Mouse (Mus musculus) hindbrain, embryonic 15.5 days (tissue): ENCODE measurements around the gene Zfp335. TPM values are rescaled to one million over a fixed set of nuclear protein-coding genes. Genes with fewer than 3 reads are reported as not detected.
"Not testable (repeated sequence)": the region's sequence is repeated elsewhere in the genome, so short reads cannot be mapped to it uniquely, and the experiment has no call there.

Experiments
- ATAC-seq: fragments of 200-750 bp; cut with Nextera tagmentation; 2 replicates; pipeline ENCODE4 v1.8.0; 2017; ENCODE audit warnings: low read depth, moderate number of reproducible peaks, moderate TSS enrichment; ENCODE audit not compliant: low FRiP score
- H3K27ac ChIP-seq: fragments of 300-500 bp; sonication (generic); replicated peaks from 2 replicates; pipeline ENCODE4 v1.5.1; 2015; ENCODE audit warnings: mild to moderate bottlenecking, inconsistent platforms
- H3K27me3 ChIP-seq: fragments of 300-500 bp; sonication (generic); 2 replicates; pipeline ENCODE4 v1.6.1; 2015; ENCODE audit warnings: control low read depth, inconsistent platforms
- H3K36me3 ChIP-seq: fragments of 300-500 bp; sonication (generic); 2 replicates; pipeline ENCODE4 v1.6.1; 2015; ENCODE audit warnings: control low read depth, inconsistent platforms
- H3K4me1 ChIP-seq: fragments of 300-500 bp; sonication (generic); replicated peaks from 2 replicates; pipeline ENCODE4 v1.6.1; 2015; ENCODE audit warnings: control low read depth, inconsistent platforms
- H3K4me2 ChIP-seq: fragments of 300-500 bp; sonication (generic); 2 replicates; pipeline ENCODE4 v1.6.1; 2015; ENCODE audit warnings: moderate library complexity, mild to moderate bottlenecking, inconsistent platforms
- H3K4me3 ChIP-seq: fragments of 300-500 bp; sonication (generic); 2 replicates; pipeline ENCODE4 v1.5.1; 2015; ENCODE audit warnings: mild to moderate bottlenecking, inconsistent platforms
- H3K9ac ChIP-seq: fragments of 300-500 bp; sonication (generic); 2 replicates; pipeline ENCODE4 v1.6.1; 2015; ENCODE audit warnings: inconsistent platforms
- H3K9me3 ChIP-seq: fragments of 300-500 bp; sonication (generic); 2 replicates; pipeline ENCODE4 v1.6.1; 2016; ENCODE audit warnings: control low read depth, inconsistent platforms
- WGBS: fragments of 180-500 bp; shearing (Covaris S2); methylation state at CpG from one replicate; pipeline ENCODE4 v1.1.7; 2015; 5-methylcytosine and 5-hydroxymethylcytosine counted together
- polyA plus RNA-seq: library from polyadenylated mRNA; unstranded; fragments of >200 nt; fragmentation: Nextera tagmentation; extraction: Ambion mirVana; gene quantifications from 2 replicates; pipeline ENCODE4 v1.2.1, GENCODE M21; 2015

Gene Zfp335
- polyA plus RNA-seq, 1 experiment from 2014 or later = 18.3 TPM

- H3K36me3 ChIP-seq = no peaks in the 10 kb centered on the region
- H3K4me3 ChIP-seq = no peak overlapping the region
- no peak overlapping the region for H3K9ac ChIP-seq
- no peak overlapping the region for H3K4me2 ChIP-seq
- no peak overlapping the region for H3K27ac ChIP-seq
- peaks cover 30% of the 10 kb centered on the region for H3K4me1 ChIP-seq
- H3K27me3 ChIP-seq = peaks cover 29% of the 10 kb centered on the region
- WGBS = 66% methylated on average over 2 of the region's 2 CpGs
- H3K9me3 ChIP-seq = no peaks in the 10 kb centered on the region
- no peak for ATAC-seq
Observed at GRCm38 (mm10) chr2:164859155-164859554, 52.4 kb downstream of the Zfp335 start.

DNA sequence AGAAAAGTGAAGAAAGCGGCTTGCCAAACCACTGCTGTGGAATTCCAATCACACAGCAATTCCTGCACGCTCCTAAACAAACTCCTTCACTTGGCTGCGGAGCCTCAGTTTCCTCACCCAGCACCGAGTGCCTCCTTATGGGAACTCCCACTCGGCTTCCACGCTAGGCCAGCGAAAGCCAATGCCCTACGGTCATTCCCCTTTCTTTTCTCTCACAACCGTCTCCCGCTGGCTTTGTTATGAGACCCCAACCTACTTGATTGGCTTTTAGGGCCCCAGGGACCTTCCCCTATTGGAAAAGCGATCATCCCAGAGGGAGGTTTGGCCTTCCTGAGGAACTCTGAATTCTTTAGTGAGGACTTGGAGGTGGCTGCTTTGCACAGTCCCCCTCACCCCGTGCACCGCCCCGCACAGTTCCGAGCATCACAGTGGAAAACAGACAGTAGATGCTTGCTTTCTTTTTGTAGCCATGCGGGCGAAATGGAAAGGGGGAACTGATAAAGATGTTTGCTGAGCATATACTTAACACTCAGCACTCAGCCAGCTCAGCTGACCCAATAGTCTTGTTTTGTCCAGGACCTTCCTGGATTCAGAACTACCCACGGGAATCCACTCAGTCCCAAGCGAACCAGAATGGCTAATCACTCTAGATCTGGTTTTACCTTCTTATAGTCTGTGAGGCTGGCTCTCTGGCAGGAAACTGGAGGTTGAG, 53.6 kb downstream of the Zfp335 start:
- Histone ChIP-seq H3K4me1 (peaks cover 30% of the 10 kb centered on the region), H3K4me3 (peak overlapping the region; percentile 51), H3K4me2 (peak overlapping the region; percentile 98), H3K9me3 (no peaks in the 10 kb centered on the region), H3K27me3 (peaks cover 29% of the 10 kb centered on the region), H3K9ac (peak overlapping the region; percentile 32; the same call in 1 of the 2 replicates), H3K27ac (peak overlapping the region; percentile 70), H3K36me3 (no peaks in the 10 kb centered on the region)
- no peak; the same call in 1 of the 2 replicates for ATAC-seq
- WGBS = 2% methylated on average over 19 of the region's 19 CpGs

- peak within 1 kb of the TSS; percentile 32 for H3K9ac ChIP-seq
- H3K4me2 ChIP-seq = peak within 1 kb of the TSS; percentile 98
- ATAC-seq = peak; percentile 75
- peak within 1 kb of the TSS; percentile 70 for H3K27ac ChIP-seq
- peak within 1 kb of the TSS; percentile 51 for H3K4me3 ChIP-seq
- no peaks in the 10 kb centered on the region for H3K36me3 ChIP-seq
- WGBS = under 1% methylated on average over 47 of the region's 47 CpGs
- no peaks in the 10 kb centered on the region for H3K9me3 ChIP-seq
- peaks cover 30% of the 10 kb centered on the region for H3K4me1 ChIP-seq
- peaks cover 29% of the 10 kb centered on the region for H3K27me3 ChIP-seq
Observed at GRCm38 (mm10) chr2:164857101-164857821, 54.3 kb downstream of the Zfp335 start, which contains the start of gene Pltp. Pltp (minus strand) TSS chr2:164857711.

- peak; percentile 61; the same call in 1 of the 2 replicates for ATAC-seq
- Histone ChIP-seq H3K27ac (peak overlapping the region; percentile 26; the same call in 1 of the 2 replicates), H3K4me2 (peak overlapping the region; percentile 98), H3K9ac (peak overlapping the region; percentile 32), H3K4me3 (peak overlapping the region; percentile 51), H3K4me1 (peaks cover 26% of the 10 kb centered on the region), H3K9me3 (no peaks in the 10 kb centered on the region), H3K27me3 (peaks cover 29% of the 10 kb centered on the region), H3K36me3 (no peaks in the 10 kb centered on the region)
- whole genome bisulfite sequencing = under 1% methylated on average over 42 of the region's 42 CpGs
Observed at GRCm38 (mm10) chr2:164856309-164857100, 55.1 kb downstream of the Zfp335 start.

DNA sequence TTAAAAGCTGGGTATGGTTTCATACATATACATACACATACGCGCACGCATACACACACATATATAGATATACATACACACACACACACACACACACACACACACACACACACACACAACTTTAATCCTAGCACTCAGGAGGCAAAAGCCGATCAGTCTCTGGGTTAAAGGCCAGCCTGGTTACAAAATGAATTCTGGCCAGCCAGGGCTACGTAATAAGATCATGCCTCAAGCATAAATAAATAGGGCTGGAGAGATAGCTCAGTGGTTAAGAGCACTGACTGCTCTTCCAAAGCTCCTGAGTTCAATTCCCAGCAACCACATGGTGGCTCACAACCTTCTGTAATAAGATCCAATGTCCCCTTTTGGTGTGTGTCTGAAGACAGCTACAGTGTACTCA, 56.0 kb downstream of the Zfp335 start:
- H3K36me3 ChIP-seq, H3K4me3 ChIP-seq, ATAC-seq, H3K9me3 ChIP-seq, H3K27ac ChIP-seq, H3K9ac ChIP-seq: not testable (repeated sequence)
- H3K27me3 ChIP-seq = peaks cover 29% of the 10 kb centered on the region
- H3K4me2 ChIP-seq = peak overlapping the region; percentile 98
- H3K4me1 ChIP-seq = peaks cover 24% of the 10 kb centered on the region
- 79% methylated on average over 5 of the region's 5 CpGs for WGBS

- H3K4me2 ChIP-seq = no peak overlapping the region
- no peak overlapping the region for H3K9ac ChIP-seq
- no peak for ATAC-seq
- no peak overlapping the region for H3K27ac ChIP-seq
- no peaks in the 10 kb centered on the region for H3K9me3 ChIP-seq
- 87% methylated on average over 8 of the region's 8 CpGs for WGBS
- H3K4me3 ChIP-seq = no peak overlapping the region
- H3K27me3 ChIP-seq = no peaks in the 10 kb centered on the region
- H3K4me1 ChIP-seq = no peaks in the 10 kb centered on the region
- no peaks in the 10 kb centered on the region for H3K36me3 ChIP-seq
Observed at GRCm38 (mm10) chr2:164850061-164850460, 61.5 kb downstream of the Zfp335 start.

DNA sequence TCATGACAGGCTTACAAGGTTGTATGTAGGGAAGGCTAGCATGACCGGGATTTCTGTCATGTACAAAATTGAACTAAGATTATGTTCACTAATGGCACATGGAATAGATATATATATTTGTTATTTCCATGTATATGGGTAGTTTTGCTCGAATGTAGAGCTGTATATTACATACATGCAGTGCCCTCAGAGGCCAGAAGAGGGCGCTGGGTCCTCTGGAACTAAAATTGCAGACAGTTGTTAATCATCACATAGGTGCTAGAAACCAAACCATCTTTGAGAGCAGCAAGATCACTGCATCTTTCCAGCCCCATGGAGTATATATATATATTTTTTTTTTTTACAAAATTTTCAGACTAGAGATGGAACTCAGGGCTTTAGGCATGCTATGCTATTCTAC, 65.8 kb downstream of the Zfp335 start:
- Histone ChIP-seq H3K27me3 (no peaks in the 10 kb centered on the region), H3K27ac (no peak overlapping the region)
- WGBS = 60% methylated on average over 3 of the region's 3 CpGs

More for the DNA sequence above, 65.8 kb downstream of the Zfp335 start:
- no peak for ATAC-seq
- Histone ChIP-seq H3K36me3 (no peaks in the 10 kb centered on the region), H3K4me2 (no peak overlapping the region), H3K9me3 (no peaks in the 10 kb centered on the region), H3K4me1 (no peaks in the 10 kb centered on the region), H3K4me3 (no peak overlapping the region), H3K9ac (no peak overlapping the region)

Other genes starting within 250 kb of the Zfp335 start
- not detected in 2 replicates for gene Wfdc11, start 237.7 kb downstream of the Zfp335 start, polyA plus RNA-seq
- gene Wfdc13, start 226.7 kb downstream of the Zfp335 start, polyA plus RNA-seq = not detected in 2 replicates
- gene Spint4, start 213.3 kb downstream of the Zfp335 start, polyA plus RNA-seq = not detected in 2 replicates
- not detected in 2 replicates for gene Spint5, start 196.5 kb downstream of the Zfp335 start, polyA plus RNA-seq
- gene Wfdc3, start 165.8 kb downstream of the Zfp335 start, polyA plus RNA-seq = 1.6 and 1.7 TPM in 2 replicates
- gene Dnttip1, start 165.8 kb downstream of the Zfp335 start, polyA plus RNA-seq = 54.6 and 57.6 TPM in 2 replicates
- 78.0 and 107 TPM in 2 replicates for gene Ube2c, start 141.9 kb downstream of the Zfp335 start, polyA plus RNA-seq
- gene Tnnc2, start 131.8 kb downstream of the Zfp335 start, polyA plus RNA-seq = 0.97 and 2.4 TPM in 2 replicates
- 39.6 and 44.8 TPM in 2 replicates for gene Snx21, start 125.9 kb downstream of the Zfp335 start, polyA plus RNA-seq
- gene Acot8, start 106.9 kb downstream of the Zfp335 start, polyA plus RNA-seq = 21.4 and 21.5 TPM in 2 replicates
- gene Zswim3, start 106.7 kb downstream of the Zfp335 start, polyA plus RNA-seq = 16.8 TPM in 2 replicates
- gene Zswim1, start 89.1 kb downstream of the Zfp335 start, polyA plus RNA-seq = 24.9 and 29.2 TPM in 2 replicates
- 0.34 TPM in 1 of 2 replicates, not detected in the other for gene Spata25, start 83.2 kb downstream of the Zfp335 start, polyA plus RNA-seq
- gene Ctsa, start 78.9 kb downstream of the Zfp335 start, polyA plus RNA-seq = 97.0 and 105 TPM in 2 replicates
- 6.3 and 7.9 TPM in 2 replicates for gene Neurl2, start 78.3 kb downstream of the Zfp335 start, polyA plus RNA-seq
- 123 and 129 TPM in 2 replicates for gene Pltp, start 54.0 kb downstream of the Zfp335 start, polyA plus RNA-seq
- 78.5 and 81.7 TPM in 2 replicates for gene Pcif1, start 32.5 kb downstream of the Zfp335 start, polyA plus RNA-seq
- 27.0 and 37.2 TPM in 2 replicates for gene Mmp9, start 29.0 kb upstream of the Zfp335 start, polyA plus RNA-seq
- 55.2 and 60.5 TPM in 2 replicates for gene Slc12a5, start 49.0 kb upstream of the Zfp335 start, polyA plus RNA-seq
- 95.1 and 99.3 TPM in 2 replicates for gene Ncoa5, start 123.1 kb upstream of the Zfp335 start, polyA plus RNA-seq
- gene Cd40, start 143.9 kb upstream of the Zfp335 start, polyA plus RNA-seq = 5.6 and 6.9 TPM in 2 replicates
- gene 1700025C18Rik, start 179.0 kb upstream of the Zfp335 start, polyA plus RNA-seq = not detected in 2 replicates